Mouse (Mus musculus): ENCODE measurements around the gene Gm4553. TPM values are rescaled to one million over a fixed set of nuclear protein-coding genes. Genes with fewer than 3 reads are reported as not detected.
"Not testable (repeated sequence)": the region's sequence is repeated elsewhere in the genome, so short reads cannot be mapped to it uniquely, and the experiment has no call there.

Gene Gm4553
- polyA plus RNA-seq, 1 experiment from 2014 or later: not detected

- Histone ChIP-seq H3K36me3 (replicated peaks) (no peaks in the 10 kb centered on the region), H3K4me1 (no peaks in the 10 kb centered on the region), H3K9me3 (no peaks in the 10 kb centered on the region), H3K4me3 (replicated peaks) (no peak overlapping the region), H3K27me3 (no peaks in the 10 kb centered on the region), H3K4me2 (no peak overlapping the region), H3K9ac (no peak overlapping the region), H3K27ac (no peak overlapping the region)
- ATAC-seq (ENCODE audit: low FRiP score): no peak
- WGBS: 88% methylated on average over 3 of the region's 3 CpGs
Observed at GRCm38 (mm10) chr7:142159366-142159765, 6.2 kb downstream of the Gm4553 start.

- not testable (repeated sequence) for H3K27ac ChIP-seq; H3K4me2 ChIP-seq; H3K27me3 ChIP-seq; ATAC-seq (ENCODE audit: low FRiP score); H3K9me3 ChIP-seq; H3K4me1 ChIP-seq; H3K9ac ChIP-seq; H3K4me3 ChIP-seq (replicated peaks); H3K36me3 ChIP-seq (replicated peaks)
- WGBS: 52% methylated on average over 2 of the region's 2 CpGs
Observed at GRCm38 (mm10) chr7:142157013-142157412, 8.5 kb downstream of the Gm4553 start, which contains the start of gene Gm29735. Gene Gm29735, minus strand, starts transcription at chr7:142157113.

- Histone ChIP-seq H3K4me3 (replicated peaks) (no peak overlapping the region), H3K9me3 (no peaks in the 10 kb centered on the region), H3K9ac (no peak overlapping the region), H3K4me1 (no peaks in the 10 kb centered on the region), H3K27ac (no peak overlapping the region), H3K4me2 (no peak overlapping the region), H3K36me3 (replicated peaks) (no peaks in the 10 kb centered on the region), H3K27me3 (no peaks in the 10 kb centered on the region)
- ATAC-seq (ENCODE audit: low FRiP score): no peak
- WGBS: 62% methylated on average over 1 of the region's 1 CpGs
Observed at GRCm38 (mm10) chr7:142155308-142155707, 10.2 kb downstream of the Gm4553 start.

GRCm38 (mm10) chr7:142152191-142152590 lies 13.3 kb downstream of the Gm4553 start:
- H3K36me3 ChIP-seq (replicated peaks): no peaks in the 10 kb centered on the region
- H3K9ac ChIP-seq: no peak overlapping the region
- H3K27me3 ChIP-seq: no peaks in the 10 kb centered on the region
- 85% methylated on average over 4 of the region's 4 CpGs for WGBS
- no peaks in the 10 kb centered on the region for H3K9me3 ChIP-seq
- H3K4me3 ChIP-seq (replicated peaks): no peak overlapping the region
- H3K4me2 ChIP-seq: no peak overlapping the region
- no peaks in the 10 kb centered on the region for H3K4me1 ChIP-seq
- no peak overlapping the region for H3K27ac ChIP-seq
- ATAC-seq (ENCODE audit: low FRiP score): no peak

GRCm38 (mm10) chr7:142148633-142149032 lies 16.9 kb downstream of the Gm4553 start:
- no peaks in the 10 kb centered on the region for H3K36me3 ChIP-seq (replicated peaks)
- H3K4me1 ChIP-seq: no peaks in the 10 kb centered on the region
- H3K9ac ChIP-seq: no peak overlapping the region
- H3K9me3 ChIP-seq: no peaks in the 10 kb centered on the region
- H3K4me2 ChIP-seq: no peak overlapping the region
- H3K27me3 ChIP-seq: no peaks in the 10 kb centered on the region
- no peak for ATAC-seq (ENCODE audit: low FRiP score)
- H3K4me3 ChIP-seq (replicated peaks): no peak overlapping the region
- H3K27ac ChIP-seq: no peak overlapping the region

GRCm38 (mm10) chr7:142146033-142146432 lies 19.5 kb downstream of the Gm4553 start:
- no peaks in the 10 kb centered on the region for H3K4me1 ChIP-seq
- no peak for ATAC-seq (ENCODE audit: low FRiP score)
- H3K27ac ChIP-seq: no peak overlapping the region
- H3K36me3 ChIP-seq (replicated peaks): no peaks in the 10 kb centered on the region
- no peak overlapping the region for H3K4me2 ChIP-seq
- H3K9ac ChIP-seq: no peak overlapping the region
- no peaks in the 10 kb centered on the region for H3K9me3 ChIP-seq
- WGBS: 4% methylated on average over 1 of the region's 1 CpGs
- peaks cover 4% of the 10 kb centered on the region; the same call in 1 of the 2 replicates for H3K27me3 ChIP-seq
- H3K4me3 ChIP-seq (replicated peaks): no peak overlapping the region

- Histone ChIP-seq H3K4me3 (replicated peaks) (no peak overlapping the region), H3K4me2 (no peak overlapping the region), H3K4me1 (no peaks in the 10 kb centered on the region), H3K36me3 (replicated peaks) (no peaks in the 10 kb centered on the region), H3K9me3 (no peaks in the 10 kb centered on the region), H3K27me3 (peaks cover 4% of the 10 kb centered on the region; the same call in 1 of the 2 replicates), H3K27ac (no peak overlapping the region), H3K9ac (no peak overlapping the region)
- ATAC-seq (ENCODE audit: low FRiP score): no peak
- 35% methylated on average over 4 of the region's 4 CpGs for WGBS
Observed at GRCm38 (mm10) chr7:142145413-142145940, 20.1 kb downstream of the Gm4553 start.

GRCm38 (mm10) chr7:142144507-142144906 lies 21.0 kb downstream of the Gm4553 start, which contains the start of gene Gm45337:
Gene Gm45337, minus strand, starts transcription at chr7:142144607.
- no peak within 1 kb of the TSS for H3K4me2 ChIP-seq

GRCm38 (mm10) chr7:142143506-142144010 lies 22.0 kb downstream of the Gm4553 start:
- not testable (repeated sequence) for ATAC-seq (ENCODE audit: low FRiP score); H3K9ac ChIP-seq; H3K9me3 ChIP-seq; H3K4me3 ChIP-seq (replicated peaks); H3K4me1 ChIP-seq; H3K27ac ChIP-seq; H3K36me3 ChIP-seq (replicated peaks); H3K27me3 ChIP-seq; H3K4me2 ChIP-seq
- WGBS: 57% methylated on average over 1 of the region's 1 CpGs

More at GRCm38 (mm10) chr7:142144507-142144906, 21.0 kb downstream of the Gm4553 start, which contains the start of gene Gm45337:
- Histone ChIP-seq H3K9ac (no peak within 1 kb of the TSS), H3K4me1 (no peaks in the 10 kb centered on the region), H3K27ac (no peak within 1 kb of the TSS), H3K27me3 (peaks cover 4% of the 10 kb centered on the region; the same call in 1 of the 2 replicates), H3K4me3 (replicated peaks) (no peak within 1 kb of the TSS), H3K9me3 (no peaks in the 10 kb centered on the region), H3K36me3 (replicated peaks) (no peaks in the 10 kb centered on the region)
- no peak for ATAC-seq (ENCODE audit: low FRiP score)
- WGBS: 84% methylated on average over 1 of the region's 1 CpGs

- Histone ChIP-seq H3K9ac (no peak overlapping the region), H3K27me3 (peaks cover 4% of the 10 kb centered on the region; the same call in 1 of the 2 replicates), H3K4me1 (no peaks in the 10 kb centered on the region), H3K27ac (no peak overlapping the region), H3K36me3 (replicated peaks) (no peaks in the 10 kb centered on the region), H3K9me3 (no peaks in the 10 kb centered on the region), H3K4me2 (no peak overlapping the region), H3K4me3 (replicated peaks) (no peak overlapping the region)
- ATAC-seq (ENCODE audit: low FRiP score): no peak
- WGBS: 48% methylated on average over 1 of the region's 1 CpGs
Observed at GRCm38 (mm10) chr7:142140696-142141095, 24.8 kb downstream of the Gm4553 start.

GRCm38 (mm10) chr7:142135934-142136333 lies 29.6 kb downstream of the Gm4553 start, which contains the start of gene Gm39115:
Gene Gm39115, minus strand, starts transcription at chr7:142136034.
- H3K27ac ChIP-seq; H3K36me3 ChIP-seq (replicated peaks); H3K4me1 ChIP-seq; H3K9ac ChIP-seq; H3K4me3 ChIP-seq (replicated peaks); H3K4me2 ChIP-seq; H3K27me3 ChIP-seq; H3K9me3 ChIP-seq; ATAC-seq (ENCODE audit: low FRiP score): not testable (repeated sequence)
- WGBS: 52% methylated on average over 2 of the region's 2 CpGs

GRCm38 (mm10) chr7:142134206-142134995 lies 31.1 kb downstream of the Gm4553 start:
- 58% methylated on average over 4 of the region's 4 CpGs for WGBS
- Histone ChIP-seq H3K36me3 (replicated peaks) (no peaks in the 10 kb centered on the region), H3K27me3 (no peaks in the 10 kb centered on the region), H3K9ac (no peak overlapping the region), H3K9me3 (no peaks in the 10 kb centered on the region), H3K4me3 (replicated peaks) (no peak overlapping the region), H3K27ac (no peak overlapping the region), H3K4me2 (no peak overlapping the region), H3K4me1 (no peaks in the 10 kb centered on the region)
- no peak for ATAC-seq (ENCODE audit: low FRiP score)

Data from forebrain, embryonic 12.5 days (tissue).